24 mouse cellular contexts compared by ENCODE assay signal in genomic region chr13:44022106-44022505, GRCm38 (mm10).
"Had no signal": no experiment of that assay in that cellular context is flagged by ENCODE, and none has a peak within 500 bp of the region (broad histone marks: within the 10 kb centered on the region; RNA-seq: fewer than 3 reads in every experiment).

No protein-coding gene starts in this region.

- H3K27ac ChIP-seq: heart, adult 2 months; hindbrain, embryonic 13.5 days; hindbrain, embryonic 15.5 days; hindbrain, postnatal 0 days; kidney, embryonic 15.5 days; kidney, postnatal 0 days; left cerebral cortex, adult 2 months; limb, embryonic 13.5 days; limb, embryonic 15.5 days; liver, embryonic 12.5 days; liver, embryonic 14.5 days had no signal

- ATAC-seq: hindbrain, postnatal 0 days; intestine, embryonic 16.5 days; liver, embryonic 12.5 days had no signal

- H3K36me3 ChIP-seq: heart, embryonic 12.5 days; hindbrain, embryonic 13.5 days; hindbrain, embryonic 15.5 days; kidney, embryonic 15.5 days; limb, embryonic 13.5 days; limb, embryonic 15.5 days; liver, embryonic 12.5 days had no signal

- H3K9ac ChIP-seq: heart, embryonic 12.5 days; hindbrain, embryonic 13.5 days; hindbrain, embryonic 15.5 days; kidney, embryonic 15.5 days; limb, embryonic 13.5 days; limb, embryonic 15.5 days; liver, embryonic 12.5 days; liver, embryonic 14.5 days had no signal

- H3K4me3 ChIP-seq: heart, adult 2 months; heart, embryonic 12.5 days; hindbrain, embryonic 13.5 days; hindbrain, embryonic 15.5 days; kidney, embryonic 15.5 days; left cerebral cortex, adult 2 months; limb, embryonic 13.5 days; limb, embryonic 15.5 days; liver, embryonic 12.5 days had no signal

- H3K4me2 ChIP-seq: heart, embryonic 12.5 days; hindbrain, embryonic 13.5 days; hindbrain, embryonic 15.5 days; kidney, embryonic 15.5 days; limb, embryonic 13.5 days; limb, embryonic 15.5 days; liver, embryonic 12.5 days had no signal

- H3K9me3 ChIP-seq: heart, embryonic 12.5 days; hindbrain, embryonic 13.5 days; hindbrain, embryonic 15.5 days; kidney, embryonic 15.5 days; limb, embryonic 13.5 days; limb, embryonic 15.5 days; liver, embryonic 12.5 days had no signal

- H3K27me3 ChIP-seq: heart, embryonic 12.5 days; kidney, embryonic 15.5 days; limb, embryonic 13.5 days; liver, embryonic 12.5 days had no signal

- H3K4me1 ChIP-seq: liver, embryonic 12.5 days had no signal

- DNase-seq: gastrocnemius, postnatal 14 days; gastrocnemius, postnatal 36 days; heart, adult 11 months; heart, adult 2 months; heart, postnatal 10 days; heart, postnatal 36 days; kidney, adult 11 months; kidney, adult 2 months; kidney, adult 9 months; kidney, postnatal 14 days; kidney, postnatal 36 days; left cerebral cortex, postnatal 4 days had no signal
